Mouse (Mus musculus): Measurements from ENCODE around the gene Agpat4.

Agpat4 gene

GRCm38 (mm10) chr17:12123168-12123567 is 4.7 kb downstream of the Agpat4 start:
- DNase-seq = no peak

DNA sequence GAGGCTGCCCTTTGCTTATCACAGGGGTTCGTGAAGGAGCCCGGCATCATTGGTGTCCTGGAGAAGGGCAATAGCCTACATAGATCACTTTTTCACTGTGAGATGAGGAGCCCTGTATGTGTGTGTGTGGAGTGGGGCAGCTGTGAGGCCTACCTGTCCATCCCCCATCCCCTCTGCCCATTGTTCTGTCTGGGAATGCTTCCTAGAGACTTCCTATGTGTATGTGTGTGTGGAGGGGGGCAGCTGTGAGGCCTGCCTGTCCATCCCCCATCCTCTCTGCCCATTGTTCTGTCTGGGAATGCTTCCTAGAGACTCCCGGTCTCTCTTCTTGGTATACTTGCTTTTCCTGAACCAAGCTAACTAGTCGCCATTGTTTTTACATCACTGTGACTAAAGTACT is 8.6 kb downstream of the Agpat4 start:
- no peak for DNase-seq

GRCm38 (mm10) chr17:12128976-12129375 is 10.5 kb downstream of the Agpat4 start:
- DNase-seq = no peak

DNA sequence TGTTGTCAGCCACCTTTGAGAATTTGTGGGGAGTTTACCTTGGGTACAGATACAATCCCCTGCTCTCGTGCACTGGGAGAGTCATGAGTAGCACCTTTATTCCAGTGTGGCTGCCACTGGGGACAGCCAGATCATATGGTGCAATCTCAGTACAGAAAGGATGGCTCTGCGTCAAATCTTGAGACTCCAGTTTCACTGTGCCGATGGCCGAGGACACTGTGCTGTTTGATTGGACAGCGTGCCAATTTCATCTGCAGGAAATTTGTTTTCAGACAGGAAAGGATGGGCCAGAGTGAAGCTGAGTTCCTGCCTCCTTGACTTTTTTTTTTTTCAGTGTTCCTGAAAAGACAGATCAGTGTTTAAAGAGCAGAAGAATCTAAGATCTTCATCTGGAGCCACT is 12.7 kb downstream of the Agpat4 start:
- DNase-seq = peak in 1 of 2 experiments; percentile 6

GRCm38 (mm10) chr17:12131581-12131980 is 13.1 kb downstream of the Agpat4 start:
- DNase-seq = no peak

DNA sequence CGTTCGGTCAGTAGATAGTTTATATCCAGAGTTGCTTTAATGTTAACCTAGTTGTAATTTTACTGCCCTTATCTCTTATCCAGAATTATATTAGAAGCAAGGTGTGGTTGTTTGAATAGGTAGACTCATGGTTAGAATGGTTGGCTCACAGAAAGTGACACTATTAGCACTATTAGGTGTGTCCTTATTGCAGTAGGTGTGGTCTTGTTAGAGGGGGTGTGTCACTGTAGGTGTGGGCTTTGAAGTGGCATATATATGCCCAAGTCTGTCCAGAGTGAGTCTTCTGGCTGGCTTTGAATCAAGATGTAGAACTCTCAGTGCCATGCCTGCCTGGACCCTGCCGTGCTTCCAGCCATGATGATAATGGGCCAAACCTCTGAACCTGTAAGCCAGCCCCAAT is 14.4 kb downstream of the Agpat4 start:
- no peak for DNase-seq

DNA sequence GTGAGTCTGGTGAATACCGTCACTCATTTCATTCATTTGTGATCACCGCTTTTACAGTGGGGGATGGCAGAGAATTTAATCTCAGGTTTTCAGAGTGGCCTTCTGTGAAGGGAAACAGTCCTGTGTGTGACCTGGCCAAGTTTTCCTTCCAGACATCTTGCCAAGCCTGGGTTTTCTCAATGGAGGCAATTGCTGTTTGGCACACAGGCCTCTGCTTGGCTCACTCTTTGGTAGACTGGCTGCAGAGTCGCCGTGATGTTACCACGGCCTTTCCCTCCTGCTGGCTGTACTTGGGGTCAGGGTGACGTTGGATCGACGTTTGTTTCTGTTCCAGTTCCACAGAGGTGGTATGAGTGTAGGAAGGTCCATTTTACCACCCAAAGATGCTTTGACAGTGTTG is 15.5 kb downstream of the Agpat4 start:
- DNase-seq = no peak

- peak; percentile 8 to 16 for DNase-seq
These were observed 16.6 kb downstream of the Agpat4 start for GRCm38 (mm10) chr17:12134975-12135633.

GRCm38 (mm10) chr17:12138355-12138754 is 19.9 kb downstream of the Agpat4 start:
- no peak for DNase-seq

DNA sequence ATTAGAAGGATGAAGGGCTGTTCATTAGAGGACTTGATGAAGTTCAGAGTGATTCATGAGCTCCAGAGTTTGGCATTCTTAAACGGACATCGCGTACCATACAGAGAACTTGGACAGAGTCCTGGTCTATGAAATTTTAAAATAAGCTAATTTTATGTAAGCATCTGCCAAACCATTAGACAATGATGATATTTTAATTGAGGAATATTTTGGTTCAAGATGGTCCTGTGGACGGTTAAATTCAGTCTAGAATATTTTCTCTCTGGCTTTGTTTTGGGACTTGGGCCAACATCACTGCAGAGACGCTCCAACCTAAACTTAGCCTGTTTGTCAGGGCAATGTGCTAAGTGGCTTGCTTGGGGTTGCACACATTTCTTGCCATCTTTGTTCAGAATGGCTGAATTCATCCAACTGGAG is 25.5 kb downstream of the Agpat4 start:
- no peak for DNase-seq

DNA sequence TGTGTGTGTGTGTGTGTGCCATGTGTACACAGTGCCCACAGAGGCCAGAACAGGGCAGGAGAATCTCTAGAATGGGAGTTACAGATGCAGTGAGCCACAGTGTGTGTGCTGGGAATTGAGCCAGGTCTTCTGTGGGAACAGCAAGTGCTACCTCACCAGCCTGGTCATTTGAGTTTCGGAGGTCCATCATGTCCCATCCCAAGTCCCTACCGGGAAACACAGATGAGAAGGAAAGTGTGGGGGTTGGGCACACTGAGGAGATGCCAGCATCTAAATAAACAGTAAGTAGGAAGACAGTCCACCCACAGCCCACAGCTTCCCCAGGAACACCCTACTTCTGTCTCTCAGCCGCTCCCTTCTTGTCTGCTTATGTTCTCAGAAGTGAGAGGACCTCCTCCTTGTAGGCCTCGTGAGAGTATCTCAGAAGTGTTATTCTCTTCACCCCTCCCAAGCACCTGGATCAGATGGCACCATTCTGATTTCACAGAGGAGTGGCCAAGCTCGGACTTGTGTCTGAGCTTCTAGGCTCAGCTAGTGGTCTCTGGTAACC is 27.7 kb downstream of the Agpat4 start:
- DNase-seq = no peak

DNA sequence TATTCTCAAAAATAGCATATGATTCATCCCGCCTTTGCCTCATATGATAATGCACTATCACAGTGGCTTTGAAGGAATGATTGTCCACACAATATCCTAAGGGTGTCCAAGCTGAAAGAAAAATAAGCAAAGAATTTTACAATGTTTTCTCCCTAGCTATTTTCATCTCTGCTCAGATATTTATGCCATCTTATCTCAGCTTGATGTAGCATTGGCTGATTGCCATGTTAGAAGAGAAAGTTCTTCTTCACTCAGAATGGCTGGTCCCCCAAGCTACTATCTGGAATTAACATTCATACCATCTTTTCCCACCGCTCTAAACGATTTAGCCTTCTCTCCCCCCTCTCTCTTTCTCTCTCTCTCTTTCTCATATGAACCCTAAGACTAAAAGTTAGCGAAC is 29.3 kb downstream of the Agpat4 start:
- no peak for DNase-seq

- DNase-seq = no peak
These were observed 30.8 kb downstream of the Agpat4 start for GRCm38 (mm10) chr17:12149232-12149861.

GRCm38 (mm10) chr17:12150970-12151369 is 32.5 kb downstream of the Agpat4 start:
- no peak for DNase-seq

DNA sequence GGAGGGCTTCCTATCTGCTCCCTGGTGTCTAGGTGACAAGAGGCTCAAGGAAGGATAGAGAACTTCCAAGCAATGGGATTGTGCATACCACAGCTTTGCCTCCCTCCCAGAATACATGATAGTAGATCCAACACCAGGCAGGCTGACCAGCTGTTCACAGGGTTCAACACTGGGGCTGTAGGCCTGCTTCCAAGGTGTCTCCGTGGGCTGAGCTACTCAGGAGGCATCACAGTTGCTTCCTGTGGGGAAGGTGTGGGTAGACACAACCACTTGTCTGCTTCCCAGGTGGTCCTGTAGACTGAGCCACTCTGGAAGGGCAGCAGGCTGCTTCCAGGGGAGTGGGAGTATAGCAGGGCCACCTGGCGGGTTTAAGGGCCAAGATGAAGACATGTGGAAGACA is 35.8 kb downstream of the Agpat4 start:
- DNase-seq = no peak

- DNase-seq = no peak
These were observed 36.7 kb downstream of the Agpat4 start for GRCm38 (mm10) chr17:12155236-12155635.

- no peak for DNase-seq
These were observed 37.4 kb downstream of the Agpat4 start for GRCm38 (mm10) chr17:12155872-12156271.

DNA sequence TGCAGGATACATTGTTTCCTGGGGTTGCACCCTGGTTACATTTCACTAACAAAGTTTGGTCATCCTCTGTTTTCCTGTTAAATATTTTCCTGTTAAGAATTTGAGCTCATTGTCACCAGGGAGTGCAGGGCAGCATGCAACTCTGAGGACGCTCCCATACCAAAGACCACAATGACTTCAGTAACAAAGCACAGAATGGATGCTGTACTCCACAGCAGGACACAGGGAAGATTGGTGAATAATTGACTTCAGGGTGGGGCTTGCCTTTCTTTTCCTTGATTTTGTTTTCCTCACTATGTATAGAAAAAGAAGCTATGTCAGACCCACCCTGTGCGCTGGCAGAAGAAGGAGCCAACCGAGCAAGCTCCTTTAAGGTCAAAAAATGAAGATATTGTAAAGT is 38.2 kb downstream of the Agpat4 start:
- no peak for DNase-seq

GRCm38 (mm10) chr17:12157203-12157602 is 38.7 kb downstream of the Agpat4 start:
- no peak for DNase-seq

- no peak for DNase-seq
These were observed 40.9 kb downstream of the Agpat4 start for GRCm38 (mm10) chr17:12159187-12160060.

DNA sequence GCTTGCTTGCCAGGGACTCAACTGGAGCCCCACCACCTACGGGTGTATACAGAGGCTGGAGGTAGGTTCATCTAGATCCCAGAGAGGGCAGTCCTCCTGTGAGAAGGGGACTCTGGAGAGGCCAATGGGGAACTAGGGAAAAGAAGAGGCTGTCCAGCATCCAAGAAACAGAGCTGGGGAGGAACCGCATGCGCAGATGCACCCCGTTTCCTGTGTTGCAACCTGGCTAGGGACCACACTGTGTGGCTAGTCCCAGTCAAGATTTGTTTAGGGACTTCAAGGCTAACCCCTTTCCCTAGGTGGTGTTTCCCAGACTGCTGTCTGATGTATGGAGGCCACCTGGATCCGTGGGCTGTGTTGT is 41.5 kb downstream of the Agpat4 start:
- DNase-seq = no peak

- DNase-seq = no peak
These were observed 42.0 kb downstream of the Agpat4 start for GRCm38 (mm10) chr17:12160540-12160939.

DNA sequence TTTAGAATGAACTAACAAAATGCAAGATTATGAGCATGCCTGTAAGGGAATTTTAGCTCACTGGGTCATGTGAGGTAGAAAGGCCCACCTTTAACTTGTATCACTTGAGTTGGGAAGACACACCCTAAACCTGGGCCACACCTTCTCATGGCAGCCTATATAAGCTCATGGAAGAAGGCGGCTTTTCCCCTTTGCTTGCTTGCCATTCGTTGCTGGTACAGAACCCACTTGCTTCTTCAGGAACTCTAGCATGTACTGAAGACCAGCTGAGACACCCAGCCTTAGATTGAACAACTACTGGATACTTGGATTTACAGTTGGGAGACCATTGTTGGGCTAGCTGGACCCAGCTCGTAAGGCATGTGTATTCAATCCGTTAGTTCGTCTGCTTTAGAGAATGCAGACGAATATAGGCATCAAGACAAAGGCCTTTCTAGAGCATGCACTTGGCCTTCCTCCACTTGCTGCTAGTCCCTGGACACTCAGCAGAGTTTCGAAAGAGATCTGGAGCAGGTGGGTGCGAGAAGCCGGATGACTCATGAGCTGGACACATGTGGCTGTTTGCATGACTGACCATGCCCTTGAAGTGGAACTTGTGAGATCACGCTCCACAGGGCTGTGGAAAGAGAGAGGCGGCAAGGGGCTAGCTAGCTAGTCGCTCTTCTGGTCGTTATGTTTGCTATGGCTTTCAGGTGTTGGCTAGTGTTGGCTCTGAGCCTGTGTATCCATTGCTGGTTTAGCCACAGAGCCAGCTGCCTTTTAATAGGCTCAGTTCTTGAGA is 42.7 kb downstream of the Agpat4 start:
- DNase-seq = no peak
